Mouse (Mus musculus) liver, embryonic 13.5 days (tissue): ENCODE measurements around the gene Ralgps2. TPM values are rescaled to one million over a fixed set of nuclear protein-coding genes. Genes with fewer than 3 reads are reported as not detected.

Source experiments
- ATAC-seq: fragments of 200-750 bp; cut with Nextera tagmentation; 2 replicates; pipeline ENCODE4 v1.8.0; 2017; ENCODE audit warnings: low read depth, mild to moderate bottlenecking, moderate number of reproducible peaks, moderate library complexity
- DNase-seq: peaks from one replicate; pipeline ENCODE4 v3.0.0; 2022
- H3K27ac ChIP-seq: fragments of 300-500 bp; sonication (generic); 2 replicates; pipeline ENCODE4 v1.5.1; 2015; ENCODE audit warnings: moderate library complexity, mild to moderate bottlenecking, inconsistent platforms
- H3K27me3 ChIP-seq: fragments of 300-500 bp; sonication (generic); 2 replicates; pipeline ENCODE4 v1.6.1; 2015; ENCODE audit warnings: mild to moderate bottlenecking, inconsistent platforms
- H3K36me3 ChIP-seq: fragments of 300-500 bp; sonication (generic); 2 replicates; pipeline ENCODE4 v1.6.1; 2015; ENCODE audit warnings: mild to moderate bottlenecking, inconsistent platforms
- H3K4me1 ChIP-seq: fragments of 300-500 bp; sonication (generic); replicated peaks from 2 replicates; pipeline ENCODE4 v1.6.1; 2015; ENCODE audit warnings: inconsistent platforms
- H3K4me2 ChIP-seq: fragments of 300-500 bp; sonication (generic); 2 replicates; pipeline ENCODE4 v1.6.1; 2015; ENCODE audit warnings: inconsistent platforms, mild to moderate bottlenecking, moderate library complexity
- H3K4me3 ChIP-seq: fragments of 300-500 bp; sonication (generic); replicated peaks from 2 replicates; pipeline ENCODE4 v1.5.1; 2015; ENCODE audit warnings: mild to moderate bottlenecking, inconsistent platforms
- H3K9ac ChIP-seq: fragments of 300-500 bp; sonication (generic); 2 replicates; pipeline ENCODE4 v1.6.1; 2015; ENCODE audit warnings: mild to moderate bottlenecking, inconsistent platforms
- H3K9me3 ChIP-seq: fragments of 300-500 bp; sonication (generic); replicated peaks from 2 replicates; pipeline ENCODE4 v1.6.1; 2016; ENCODE audit warnings: inconsistent platforms
- WGBS: fragments of 180-500 bp; shearing (Covaris S2); methylation state at CpG from one replicate; pipeline ENCODE4 v1.1.7; 2015; ENCODE audit not compliant: insufficient replicate concordance; 5-methylcytosine and 5-hydroxymethylcytosine counted together
- polyA plus RNA-seq: library from polyadenylated mRNA; unstranded; fragments of >200 nt; fragmentation: Nextera tagmentation; extraction: Ambion mirVana; gene quantifications from 2 replicates; pipeline ENCODE4 v1.2.1, GENCODE M21; 2015

Gene Ralgps2
- polyA plus RNA-seq, 1 experiment from 2014 or later = 21.0 TPM

- ATAC-seq (no peak), DNase-seq (no peak)
- 0 out of 2 replicates have a peak, but pooled peaks cover 8% of the 10 kb centered on the region for H3K4me1 ChIP-seq
- no peak overlapping the region for H3K4me3 ChIP-seq
- no peaks in the 10 kb centered on the region for H3K27me3 ChIP-seq
- no peaks in the 10 kb centered on the region for H3K36me3 ChIP-seq
- 75% methylated on average over 4 of the region's 4 CpGs for WGBS
- H3K9me3 ChIP-seq = no peaks in the 10 kb centered on the region
- H3K4me2 ChIP-seq = no peak overlapping the region
- no peak overlapping the region for H3K9ac ChIP-seq
- H3K27ac ChIP-seq = no peak overlapping the region
Measured at GRCm38 (mm10) chr1:156779595-156779994, 159.8 kb downstream of the Ralgps2 start.

- Histone ChIP-seq H3K4me2 (no peak overlapping the region), H3K27ac (no peak overlapping the region), H3K36me3 (no peaks in the 10 kb centered on the region), H3K27me3 (no peaks in the 10 kb centered on the region), H3K4me3 (no peak overlapping the region), H3K9ac (no peak overlapping the region), H3K9me3 (no peaks in the 10 kb centered on the region), H3K4me1 (0 out of 2 replicates have a peak, but pooled peaks cover 8% of the 10 kb centered on the region)
- DNase-seq (no peak), ATAC-seq (no peak)
- WGBS = 51% methylated on average over 6 of the region's 6 CpGs
Measured at GRCm38 (mm10) chr1:156778977-156779376, 160.4 kb downstream of the Ralgps2 start.

DNA sequence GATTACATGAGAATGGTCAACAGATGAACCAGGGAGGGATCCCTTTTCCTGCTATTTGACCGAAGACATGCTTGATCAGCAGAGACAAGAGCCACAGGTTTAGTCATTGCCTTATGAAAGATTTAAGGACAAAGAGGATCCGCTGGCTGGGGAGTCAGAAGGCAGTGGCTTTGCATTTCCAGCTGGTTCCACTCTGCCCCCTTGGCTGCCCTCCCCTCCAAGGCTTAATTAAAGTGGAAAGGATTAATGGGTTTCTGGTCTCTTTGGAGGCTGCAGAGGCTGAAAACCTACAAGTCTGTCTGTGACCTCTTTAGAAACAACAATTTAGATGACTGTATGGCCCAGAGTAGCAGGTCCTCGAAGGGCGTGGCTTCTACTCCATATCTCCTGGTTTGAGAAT is 161.5 kb downstream of the Ralgps2 start:
- H3K4me2 ChIP-seq = no peak overlapping the region
- H3K27me3 ChIP-seq = no peaks in the 10 kb centered on the region
- H3K9me3 ChIP-seq = no peaks in the 10 kb centered on the region
- no peaks in the 10 kb centered on the region for H3K36me3 ChIP-seq
- ATAC-seq = no peak
- no peak overlapping the region for H3K27ac ChIP-seq
- H3K9ac ChIP-seq = no peak overlapping the region
- DNase-seq = no peak
- no peak overlapping the region for H3K4me3 ChIP-seq
- WGBS = 71% methylated on average over 4 of the region's 4 CpGs
- 0 out of 2 replicates have a peak, but pooled peaks cover 8% of the 10 kb centered on the region for H3K4me1 ChIP-seq

DNA sequence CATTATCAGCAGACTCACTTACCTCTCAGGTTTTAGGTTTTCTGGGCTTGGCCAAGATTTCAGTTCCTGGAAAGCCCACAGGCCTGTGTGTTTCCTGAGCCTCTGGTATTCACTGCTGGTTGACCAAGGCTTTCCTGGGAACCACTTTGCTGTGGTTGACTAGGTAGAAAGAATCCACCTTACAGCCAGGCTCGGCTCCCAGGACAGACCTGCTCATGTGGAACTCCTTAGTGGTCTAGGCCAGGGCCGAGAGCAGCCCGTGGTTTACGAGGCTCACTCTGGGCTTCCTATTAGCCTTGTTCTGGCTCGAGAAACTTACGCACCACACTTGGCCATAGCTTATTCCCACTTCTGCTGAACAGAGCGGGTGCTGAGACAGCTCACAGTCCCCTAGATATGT is 163.4 kb downstream of the Ralgps2 start:
- Histone ChIP-seq H3K27ac (no peak overlapping the region), H3K4me3 (no peak overlapping the region), H3K4me2 (no peak overlapping the region), H3K4me1 (no peaks in the 10 kb centered on the region), H3K9ac (no peak overlapping the region), H3K9me3 (no peaks in the 10 kb centered on the region), H3K27me3 (no peaks in the 10 kb centered on the region), H3K36me3 (no peaks in the 10 kb centered on the region)
- DNase-seq (no peak), ATAC-seq (no peak)
- 66% methylated on average over 7 of the region's 7 CpGs for WGBS

- no peak overlapping the region for H3K4me2 ChIP-seq
- WGBS = 70% methylated on average over 4 of the region's 4 CpGs
- ATAC-seq = no peak
- H3K4me3 ChIP-seq = no peak overlapping the region
- no peaks in the 10 kb centered on the region for H3K36me3 ChIP-seq
- H3K4me1 ChIP-seq = no peaks in the 10 kb centered on the region
- DNase-seq = no peak
- no peaks in the 10 kb centered on the region for H3K9me3 ChIP-seq
- no peak overlapping the region for H3K9ac ChIP-seq
- H3K27me3 ChIP-seq = no peaks in the 10 kb centered on the region
- no peak overlapping the region for H3K27ac ChIP-seq
Measured at GRCm38 (mm10) chr1:156775190-156775589, 164.2 kb downstream of the Ralgps2 start.

GRCm38 (mm10) chr1:156770845-156771244 is 168.6 kb downstream of the Ralgps2 start:
- ATAC-seq (no peak), DNase-seq (no peak)
- 81% methylated on average over 10 of the region's 10 CpGs for WGBS
- Histone ChIP-seq H3K36me3 (no peaks in the 10 kb centered on the region), H3K27ac (no peak overlapping the region), H3K9me3 (peaks cover 13% of the 10 kb centered on the region; the same call in 1 of the 2 replicates), H3K4me1 (no peaks in the 10 kb centered on the region), H3K4me2 (no peak overlapping the region), H3K27me3 (no peaks in the 10 kb centered on the region), H3K4me3 (no peak overlapping the region), H3K9ac (no peak overlapping the region)

- no peak for DNase-seq
- WGBS = 78% methylated on average over 18 of the region's 18 CpGs
- no peak overlapping the region for H3K4me3 ChIP-seq
Measured at GRCm38 (mm10) chr1:156769621-156770297, 169.7 kb downstream of the Ralgps2 start.

GRCm38 (mm10) chr1:156769163-156769562 is 170.3 kb downstream of the Ralgps2 start:
- Histone ChIP-seq H3K36me3 (no peaks in the 10 kb centered on the region), H3K4me1 (no peaks in the 10 kb centered on the region), H3K9me3 (peaks cover 13% of the 10 kb centered on the region; the same call in 1 of the 2 replicates), H3K4me2 (no peak overlapping the region), H3K4me3 (no peak overlapping the region), H3K27me3 (no peaks in the 10 kb centered on the region), H3K27ac (no peak overlapping the region), H3K9ac (no peak overlapping the region)
- ATAC-seq (no peak), DNase-seq (no peak)
- 58% methylated on average over 5 of the region's 5 CpGs for WGBS

More at GRCm38 (mm10) chr1:156769621-156770297, 169.7 kb downstream of the Ralgps2 start:
- ATAC-seq = no peak
- Histone ChIP-seq H3K4me2 (no peak overlapping the region), H3K9ac (no peak overlapping the region), H3K36me3 (no peaks in the 10 kb centered on the region), H3K9me3 (peaks cover 13% of the 10 kb centered on the region; the same call in 1 of the 2 replicates), H3K27ac (no peak overlapping the region), H3K27me3 (no peaks in the 10 kb centered on the region), H3K4me1 (no peaks in the 10 kb centered on the region)

- Histone ChIP-seq H3K4me2 (no peak overlapping the region), H3K27ac (no peak overlapping the region), H3K36me3 (no peaks in the 10 kb centered on the region)
Measured at GRCm38 (mm10) chr1:156765311-156765710, 174.1 kb downstream of the Ralgps2 start.

DNA sequence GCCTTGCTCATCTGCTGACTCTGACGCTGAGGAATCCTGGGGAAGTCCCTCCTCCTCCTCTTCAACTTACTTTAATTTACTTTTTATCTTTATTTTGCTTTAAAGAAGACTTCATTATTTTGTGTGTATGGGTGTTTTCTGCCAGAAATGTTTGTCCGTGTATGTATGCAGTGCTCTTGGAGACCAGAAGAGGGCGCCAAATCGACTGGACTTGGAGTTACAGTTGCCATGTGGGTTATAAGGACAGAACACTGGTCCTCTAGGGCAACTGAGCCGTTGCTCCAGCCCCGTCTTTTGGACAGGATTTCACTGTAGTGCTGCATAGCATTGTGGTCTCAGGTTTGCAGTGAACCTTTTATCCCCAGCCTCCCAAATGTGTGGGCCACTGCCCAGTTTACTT is 174.8 kb downstream of the Ralgps2 start:
- no peak for ATAC-seq
- Histone ChIP-seq H3K36me3 (no peaks in the 10 kb centered on the region), H3K9ac (no peak overlapping the region), H3K4me3 (no peak overlapping the region), H3K4me2 (no peak overlapping the region), H3K9me3 (peaks cover 13% of the 10 kb centered on the region; the same call in 1 of the 2 replicates), H3K27me3 (no peaks in the 10 kb centered on the region), H3K4me1 (no peaks in the 10 kb centered on the region), H3K27ac (no peak overlapping the region)
- DNase-seq = no peak
- WGBS = 59% methylated on average over 6 of the region's 6 CpGs

More at GRCm38 (mm10) chr1:156765311-156765710, 174.1 kb downstream of the Ralgps2 start:
- no peak for ATAC-seq
- H3K4me1 ChIP-seq = no peaks in the 10 kb centered on the region
- peaks cover 13% of the 10 kb centered on the region; the same call in 1 of the 2 replicates for H3K9me3 ChIP-seq
- 85% methylated on average over 3 of the region's 3 CpGs for WGBS
- no peak overlapping the region for H3K9ac ChIP-seq
- H3K27me3 ChIP-seq = no peaks in the 10 kb centered on the region
- no peak overlapping the region for H3K4me3 ChIP-seq
- DNase-seq = no peak

DNA sequence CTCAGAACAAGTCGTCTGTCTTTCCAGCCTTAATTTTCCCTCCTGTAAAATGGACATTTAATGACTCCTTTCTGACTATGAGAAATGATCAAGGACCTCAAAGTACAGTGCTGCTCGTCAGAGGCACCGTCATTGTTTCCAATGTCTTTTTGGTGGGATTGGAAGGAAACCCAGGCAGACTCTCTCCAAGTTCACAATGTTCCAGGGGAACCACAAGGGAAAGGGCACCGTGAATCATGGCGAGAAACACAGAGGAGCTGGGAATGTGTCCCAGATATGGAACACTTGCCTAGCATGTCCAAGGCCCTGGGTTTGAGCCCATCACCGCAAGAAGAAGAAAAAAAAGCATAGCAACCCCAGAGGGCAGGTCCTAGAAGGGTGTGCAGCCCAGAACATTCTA is 176.1 kb downstream of the Ralgps2 start:
- Histone ChIP-seq H3K27me3 (no peaks in the 10 kb centered on the region), H3K4me3 (no peak overlapping the region), H3K27ac (no peak overlapping the region), H3K4me2 (no peak overlapping the region), H3K36me3 (no peaks in the 10 kb centered on the region), H3K9me3 (peaks cover 13% of the 10 kb centered on the region; the same call in 1 of the 2 replicates), H3K4me1 (no peaks in the 10 kb centered on the region), H3K9ac (no peak overlapping the region)
- WGBS = 79% methylated on average over 6 of the region's 6 CpGs
- no peak for ATAC-seq
- DNase-seq = no peak

DNA sequence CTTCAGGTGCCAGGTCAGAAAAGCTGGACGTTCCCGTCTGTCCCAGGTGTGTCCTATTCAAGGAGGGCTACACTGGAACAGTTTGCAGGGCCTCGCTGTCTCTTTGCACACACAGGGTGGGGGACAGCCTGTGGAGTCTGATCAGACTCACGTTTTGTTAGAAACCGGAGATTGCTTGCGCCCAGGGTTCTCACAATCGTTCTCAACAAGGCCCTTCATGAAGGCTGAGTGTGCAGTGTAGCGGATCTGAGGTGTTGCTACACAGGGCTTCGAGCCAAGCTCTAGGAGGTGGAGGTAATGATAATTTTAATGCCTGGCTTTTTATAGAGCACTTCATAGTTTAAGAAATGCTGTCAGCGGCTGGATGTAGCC is 178.0 kb downstream of the Ralgps2 start:
- Histone ChIP-seq H3K27ac (no peak overlapping the region), H3K27me3 (no peaks in the 10 kb centered on the region), H3K4me1 (no peaks in the 10 kb centered on the region), H3K36me3 (no peaks in the 10 kb centered on the region), H3K9me3 (peaks cover 4% of the 10 kb centered on the region; the same call in 1 of the 2 replicates), H3K4me2 (no peak overlapping the region), H3K9ac (no peak overlapping the region), H3K4me3 (no peak overlapping the region)
- ATAC-seq = no peak
- 75% methylated on average over 10 of the region's 10 CpGs for WGBS
- no peak for DNase-seq
